Mouse (Mus musculus): ENCODE results near the gene Dhx35. TPM values are rescaled to one million over a fixed set of nuclear protein-coding genes. Genes with fewer than 3 reads are reported as not detected.

Gene Dhx35
- polyA plus RNA-seq, 1 experiment from 2014 or later = 20.4 TPM

DNA sequence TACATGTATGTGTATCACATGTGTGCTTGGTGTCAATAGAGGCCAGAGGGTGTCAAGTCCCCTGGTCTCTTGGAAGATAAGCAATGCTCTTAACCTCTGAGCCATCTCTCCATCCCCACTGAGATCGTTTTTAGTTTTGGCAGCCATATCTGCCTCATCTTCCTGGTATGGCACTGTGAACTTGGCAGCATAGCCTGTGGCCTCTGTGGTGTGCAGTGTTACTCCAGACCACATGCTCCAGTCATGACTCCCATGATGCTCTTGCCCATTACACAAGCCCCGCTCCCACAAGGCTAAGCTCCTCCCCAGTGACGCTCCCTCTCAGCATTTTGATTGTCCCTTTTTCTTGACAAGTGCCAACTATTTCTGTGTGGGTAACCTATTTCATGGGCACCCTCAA, 53.4 kb downstream of the Dhx35 start:
- ATAC-seq (replicated peaks; ENCODE audit: low FRiP score) (no peak), DNase-seq (ENCODE audit: low spot score) (no peak)
- Histone ChIP-seq H3K4me1 (replicated peaks; ENCODE audit: control insufficient read depth, insufficient read depth, low read length) (no peaks in the 10 kb centered on the region), H3K9ac (ENCODE audit: low read length) (no peak overlapping the region), H3K27me3 (ENCODE audit: control insufficient read depth, insufficient read depth, low read length) (no peaks in the 10 kb centered on the region), H3K4me2 (ENCODE audit: low read depth, low read length, severe bottlenecking) (no peak overlapping the region), H3K27ac (ENCODE audit: low read depth, low read length) (no peak overlapping the region), H3K36me3 (ENCODE audit: control insufficient read depth, insufficient read depth, low read length) (no peaks in the 10 kb centered on the region), H3K4me3 (ENCODE audit: low read depth, low read length) (no peak overlapping the region), H3K9me3 (ENCODE audit: control insufficient read depth, low read length) (no peaks in the 10 kb centered on the region)
- WGBS = 94% methylated on average over 3 of the region's 3 CpGs

GRCm38 (mm10) chr2:158849416-158849815, 54.8 kb downstream of the Dhx35 start:
- Histone ChIP-seq H3K4me2 (ENCODE audit: low read depth, low read length, severe bottlenecking) (no peak overlapping the region), H3K9me3 (ENCODE audit: control insufficient read depth, low read length) (no peaks in the 10 kb centered on the region), H3K4me1 (replicated peaks; ENCODE audit: control insufficient read depth, insufficient read depth, low read length) (no peaks in the 10 kb centered on the region), H3K4me3 (ENCODE audit: low read depth, low read length) (no peak overlapping the region), H3K9ac (ENCODE audit: low read length) (no peak overlapping the region), H3K27ac (ENCODE audit: low read depth, low read length) (no peak overlapping the region), H3K36me3 (ENCODE audit: control insufficient read depth, insufficient read depth, low read length) (no peaks in the 10 kb centered on the region), H3K27me3 (ENCODE audit: control insufficient read depth, insufficient read depth, low read length) (no peaks in the 10 kb centered on the region)
- WGBS = 72% methylated on average over 9 of the region's 9 CpGs
- DNase-seq (ENCODE audit: low spot score) = no peak
- no peak for ATAC-seq (replicated peaks; ENCODE audit: low FRiP score)

DNA sequence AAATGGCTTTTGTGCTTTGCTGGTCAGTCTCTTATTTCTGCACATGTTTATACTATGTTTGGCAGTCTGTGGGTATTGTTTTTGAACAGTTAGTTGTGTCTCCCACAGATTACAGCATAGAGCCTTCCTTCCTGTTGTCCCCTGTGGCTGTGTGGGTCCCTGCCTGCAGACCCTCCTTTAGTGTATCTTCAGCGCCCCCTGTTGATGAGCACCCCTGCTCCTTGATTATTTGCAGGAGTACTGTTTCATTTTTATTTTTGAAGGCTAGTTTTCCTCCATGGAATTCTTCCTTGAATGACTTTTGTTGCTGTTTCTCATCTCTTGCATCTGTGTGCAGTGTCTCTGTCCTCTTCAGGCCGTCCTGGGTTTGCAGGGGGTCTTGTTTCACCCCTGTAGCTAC, 58.0 kb downstream of the Dhx35 start:
- Histone ChIP-seq H3K27me3 (ENCODE audit: control insufficient read depth, insufficient read depth, low read length) (no peaks in the 10 kb centered on the region), H3K27ac (ENCODE audit: low read depth, low read length) (no peak overlapping the region), H3K36me3 (ENCODE audit: control insufficient read depth, insufficient read depth, low read length) (no peaks in the 10 kb centered on the region; the same call in 1 of the 2 replicates), H3K4me1 (replicated peaks; ENCODE audit: control insufficient read depth, insufficient read depth, low read length) (no peaks in the 10 kb centered on the region), H3K4me2 (ENCODE audit: low read depth, low read length, severe bottlenecking) (no peak overlapping the region), H3K4me3 (ENCODE audit: low read depth, low read length) (no peak overlapping the region), H3K9ac (ENCODE audit: low read length) (no peak overlapping the region), H3K9me3 (ENCODE audit: control insufficient read depth, low read length) (no peaks in the 10 kb centered on the region)
- ATAC-seq (replicated peaks; ENCODE audit: low FRiP score) = no peak
- DNase-seq (ENCODE audit: low spot score) = peak; percentile 71
- 38% methylated on average over 2 of the region's 2 CpGs for WGBS

GRCm38 (mm10) chr2:158856896-158857499, 62.4 kb downstream of the Dhx35 start:
- Histone ChIP-seq H3K36me3 (ENCODE audit: control insufficient read depth, insufficient read depth, low read length) (no peaks in the 10 kb centered on the region; the same call in 1 of the 2 replicates), H3K4me2 (ENCODE audit: low read depth, low read length, severe bottlenecking) (no peak overlapping the region), H3K4me1 (replicated peaks; ENCODE audit: control insufficient read depth, insufficient read depth, low read length) (no peaks in the 10 kb centered on the region), H3K27me3 (ENCODE audit: control insufficient read depth, insufficient read depth, low read length) (no peaks in the 10 kb centered on the region), H3K4me3 (ENCODE audit: low read depth, low read length) (no peak overlapping the region), H3K9me3 (ENCODE audit: control insufficient read depth, low read length) (no peaks in the 10 kb centered on the region), H3K27ac (ENCODE audit: low read depth, low read length) (no peak overlapping the region), H3K9ac (ENCODE audit: low read length) (no peak overlapping the region)
- no peak for ATAC-seq (replicated peaks; ENCODE audit: low FRiP score)
- 90% methylated on average over 10 of the region's 10 CpGs for WGBS
- no peak for DNase-seq (ENCODE audit: low spot score)

- Histone ChIP-seq H3K9me3 (ENCODE audit: control insufficient read depth, low read length) (no peaks in the 10 kb centered on the region), H3K4me2 (ENCODE audit: low read depth, low read length, severe bottlenecking) (no peak overlapping the region), H3K36me3 (ENCODE audit: control insufficient read depth, insufficient read depth, low read length) (no peaks in the 10 kb centered on the region; the same call in 1 of the 2 replicates), H3K27ac (ENCODE audit: low read depth, low read length) (no peak overlapping the region), H3K27me3 (ENCODE audit: control insufficient read depth, insufficient read depth, low read length) (no peaks in the 10 kb centered on the region), H3K4me3 (ENCODE audit: low read depth, low read length) (no peak overlapping the region), H3K4me1 (replicated peaks; ENCODE audit: control insufficient read depth, insufficient read depth, low read length) (no peaks in the 10 kb centered on the region), H3K9ac (ENCODE audit: low read length) (no peak overlapping the region)
- 92% methylated on average over 15 of the region's 15 CpGs for WGBS
- ATAC-seq (replicated peaks; ENCODE audit: low FRiP score) = no peak
- DNase-seq (ENCODE audit: low spot score) = no peak
Observed at GRCm38 (mm10) chr2:158857579-158857978, 63.0 kb downstream of the Dhx35 start.

DNA sequence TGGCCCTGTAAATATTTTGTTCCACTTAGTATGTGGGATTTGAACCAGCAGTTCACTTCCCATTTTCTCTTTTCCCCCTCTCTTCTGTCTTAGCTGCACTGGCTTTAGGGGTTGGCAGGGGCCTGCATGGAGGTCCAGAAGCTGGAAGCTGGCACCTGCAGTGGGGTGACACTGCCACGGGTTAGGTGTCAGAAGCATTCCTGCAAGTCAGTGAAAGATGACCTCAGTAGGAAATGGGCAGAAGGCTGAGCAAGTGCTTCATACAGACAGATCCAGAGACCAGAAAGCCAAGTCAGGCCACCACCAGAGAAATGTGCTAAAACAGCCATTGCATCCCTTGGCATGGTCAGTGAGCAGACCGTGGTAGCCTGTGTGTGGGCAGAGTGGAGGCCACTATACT, 66.5 kb downstream of the Dhx35 start:
- H3K27me3 ChIP-seq (ENCODE audit: control insufficient read depth, insufficient read depth, low read length) = no peaks in the 10 kb centered on the region
- 92% methylated on average over 2 of the region's 2 CpGs for WGBS
- H3K36me3 ChIP-seq (ENCODE audit: control insufficient read depth, insufficient read depth, low read length) = no peaks in the 10 kb centered on the region; the same call in 1 of the 2 replicates
- H3K4me1 ChIP-seq (replicated peaks; ENCODE audit: control insufficient read depth, insufficient read depth, low read length) = no peaks in the 10 kb centered on the region
- no peak overlapping the region for H3K4me2 ChIP-seq (ENCODE audit: low read depth, low read length, severe bottlenecking)
- ATAC-seq (replicated peaks; ENCODE audit: low FRiP score) = no peak
- DNase-seq (ENCODE audit: low spot score) = no peak
- H3K27ac ChIP-seq (ENCODE audit: low read depth, low read length) = no peak overlapping the region
- H3K9me3 ChIP-seq (ENCODE audit: control insufficient read depth, low read length) = no peaks in the 10 kb centered on the region
- no peak overlapping the region for H3K4me3 ChIP-seq (ENCODE audit: low read depth, low read length)
- no peak overlapping the region for H3K9ac ChIP-seq (ENCODE audit: low read length)

DNA sequence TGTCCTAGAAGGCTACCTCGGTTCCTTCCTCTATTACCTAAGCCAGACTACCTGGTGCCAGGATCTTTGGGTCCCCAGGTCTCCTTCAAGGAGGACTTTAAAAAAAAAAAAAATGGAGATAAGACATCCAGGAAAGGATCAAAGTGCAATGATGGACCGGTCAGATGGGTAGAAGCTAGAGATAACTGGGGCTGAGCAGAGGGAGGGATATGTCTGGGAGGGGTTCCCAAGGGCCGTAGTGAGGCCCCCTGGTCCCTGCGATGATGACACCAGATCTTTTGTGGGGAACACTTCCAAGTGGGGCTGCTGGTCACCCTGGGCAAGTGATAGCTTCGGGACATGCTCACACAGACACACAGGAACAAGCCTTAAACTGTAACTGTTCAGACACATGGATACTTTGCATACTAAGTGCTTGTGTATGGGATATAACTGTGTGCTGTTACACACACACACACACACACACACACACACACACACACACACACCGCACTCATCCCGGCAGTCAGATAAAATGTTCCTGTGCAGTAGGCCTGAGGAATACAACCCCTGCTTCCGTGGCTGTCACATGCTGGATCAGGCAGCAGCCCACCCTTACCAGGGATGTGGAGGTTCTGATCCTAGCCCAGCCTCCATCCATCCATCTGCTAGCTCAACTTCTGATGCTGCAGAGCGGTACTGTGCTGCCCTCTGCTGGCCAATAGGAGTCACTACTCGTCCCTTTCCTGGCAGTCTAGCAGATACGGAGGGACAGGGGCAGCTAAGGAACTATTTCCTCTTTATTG, 68.9 kb downstream of the Dhx35 start:
- DNase-seq (ENCODE audit: low spot score) (peak; percentile 80), ATAC-seq (replicated peaks; ENCODE audit: low FRiP score) (peak; percentile 65)
- no peaks in the 10 kb centered on the region for H3K36me3 ChIP-seq (ENCODE audit: control insufficient read depth, insufficient read depth, low read length)
- no peak overlapping the region for H3K9ac ChIP-seq (ENCODE audit: low read length)
- WGBS = 62% methylated on average over 11 of the region's 11 CpGs
- no peak overlapping the region for H3K27ac ChIP-seq (ENCODE audit: low read depth, low read length)
- no peak overlapping the region for H3K4me3 ChIP-seq (ENCODE audit: low read depth, low read length)
- no peaks in the 10 kb centered on the region for H3K27me3 ChIP-seq (ENCODE audit: control insufficient read depth, insufficient read depth, low read length)
- no peaks in the 10 kb centered on the region for H3K4me1 ChIP-seq (replicated peaks; ENCODE audit: control insufficient read depth, insufficient read depth, low read length)
- H3K4me2 ChIP-seq (ENCODE audit: low read depth, low read length, severe bottlenecking) = no peak overlapping the region
- no peaks in the 10 kb centered on the region for H3K9me3 ChIP-seq (ENCODE audit: control insufficient read depth, low read length)

DNA sequence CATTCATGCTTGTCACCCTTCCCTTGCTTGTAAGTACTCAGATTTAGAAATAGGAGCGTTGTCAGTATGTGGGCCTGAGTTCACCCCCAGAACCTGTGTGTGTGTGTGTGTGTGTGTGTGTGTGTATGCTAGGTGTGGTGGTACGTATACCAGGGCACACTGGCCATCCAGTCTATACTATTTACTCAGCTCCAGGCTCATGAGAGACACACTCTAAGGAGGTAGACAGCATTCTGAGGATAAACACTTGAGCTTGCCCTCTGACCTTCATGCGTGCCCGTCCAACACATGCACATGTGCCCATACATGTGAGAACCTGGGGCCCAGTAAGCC, 69.5 kb downstream of the Dhx35 start:
- WGBS = 79% methylated on average over 4 of the region's 4 CpGs
- Histone ChIP-seq H3K9ac (ENCODE audit: low read length) (no peak overlapping the region), H3K4me2 (ENCODE audit: low read depth, low read length, severe bottlenecking) (no peak overlapping the region), H3K36me3 (ENCODE audit: control insufficient read depth, insufficient read depth, low read length) (no peaks in the 10 kb centered on the region), H3K4me3 (ENCODE audit: low read depth, low read length) (no peak overlapping the region), H3K27me3 (ENCODE audit: control insufficient read depth, insufficient read depth, low read length) (no peaks in the 10 kb centered on the region), H3K9me3 (ENCODE audit: control insufficient read depth, low read length) (no peaks in the 10 kb centered on the region), H3K4me1 (replicated peaks; ENCODE audit: control insufficient read depth, insufficient read depth, low read length) (no peaks in the 10 kb centered on the region), H3K27ac (ENCODE audit: low read depth, low read length) (no peak overlapping the region)
- ATAC-seq (replicated peaks; ENCODE audit: low FRiP score) = peak; percentile 23; the same call in 1 of the 2 replicates
- DNase-seq (ENCODE audit: low spot score) = no peak

- Histone ChIP-seq H3K4me2 (ENCODE audit: low read depth, low read length, severe bottlenecking) (no peak overlapping the region), H3K36me3 (ENCODE audit: control insufficient read depth, insufficient read depth, low read length) (no peaks in the 10 kb centered on the region), H3K27ac (ENCODE audit: low read depth, low read length) (no peak overlapping the region), H3K4me3 (ENCODE audit: low read depth, low read length) (no peak overlapping the region), H3K27me3 (ENCODE audit: control insufficient read depth, insufficient read depth, low read length) (no peaks in the 10 kb centered on the region), H3K9ac (ENCODE audit: low read length) (no peak overlapping the region), H3K9me3 (ENCODE audit: control insufficient read depth, low read length) (no peaks in the 10 kb centered on the region), H3K4me1 (replicated peaks; ENCODE audit: control insufficient read depth, insufficient read depth, low read length) (no peaks in the 10 kb centered on the region)
- peak; percentile 92 for DNase-seq (ENCODE audit: low spot score)
- WGBS = 30% methylated on average over 10 of the region's 10 CpGs
- peak; percentile 63 for ATAC-seq (replicated peaks; ENCODE audit: low FRiP score)
Observed at GRCm38 (mm10) chr2:158865358-158865757, 70.8 kb downstream of the Dhx35 start.
